Mouse (Mus musculus) forebrain, embryonic 10.5 days (tissue): ENCODE results near the gene Eif3k. TPM values are rescaled to one million over a fixed set of nuclear protein-coding genes. Genes with fewer than 3 reads are reported as not detected.

Source experiments
- DNase-seq: peaks from one replicate; pipeline ENCODE4 v3.0.0-alpha.2; 2017; ENCODE audit warnings: low spot score; ENCODE audit errors: extremely low spot score
- H3K27ac ChIP-seq: fragments of 300-500 bp; sonication (generic); 2 replicates; pipeline ENCODE4 v1.5.1; 2016; ENCODE audit warnings: mild to moderate bottlenecking
- H3K27me3 ChIP-seq: fragments of 300-500 bp; sonication (generic); 2 replicates; pipeline ENCODE4 v1.6.1; 2016; ENCODE audit warnings: mild to moderate bottlenecking; ENCODE audit not compliant: poor library complexity, severe bottlenecking
- H3K36me3 ChIP-seq: fragments of 300-500 bp; sonication (generic); replicated peaks from 2 replicates; pipeline ENCODE4 v1.6.1; 2016; ENCODE audit warnings: mild to moderate bottlenecking, moderate library complexity
- H3K4me1 ChIP-seq: fragments of 300-500 bp; sonication (generic); 2 replicates; pipeline ENCODE4 v1.6.1; 2016
- H3K4me3 ChIP-seq: fragments of 300-500 bp; sonication (generic); 2 replicates; pipeline ENCODE4 v1.5.1; 2016; ENCODE audit warnings: mild to moderate bottlenecking, moderate library complexity
- H3K9me3 ChIP-seq: fragments of 300-500 bp; sonication (generic); 2 replicates; pipeline ENCODE4 v1.6.1; 2016; ENCODE audit warnings: mild to moderate bottlenecking, moderate library complexity
- WGBS: fragments of 180-500 bp; shearing (Covaris S2); methylation state at CpG from one replicate; pipeline ENCODE4 v1.1.7; 2016; 5-methylcytosine and 5-hydroxymethylcytosine counted together
- polyA plus RNA-seq: library from polyadenylated mRNA; unstranded; fragments of >200 nt; fragmentation: Nextera tagmentation; extraction: Ambion mirVana; gene quantifications from 2 replicates; pipeline ENCODE4 v1.2.1, GENCODE M21; 2016

Eif3k gene
- polyA plus RNA-seq, 1 experiment from 2014 or later = 415 TPM

- 81% methylated on average over 9 of the region's 9 CpGs for WGBS
- DNase-seq = no peak
- Histone ChIP-seq H3K9me3 (peaks cover 4% of the 10 kb centered on the region; the same call in 1 of the 2 replicates), H3K27me3 (no peaks in the 10 kb centered on the region), H3K4me1 (no peaks in the 10 kb centered on the region), H3K4me3 (no peak overlapping the region), H3K36me3 (no peaks in the 10 kb centered on the region), H3K27ac (no peak overlapping the region)
Measured at GRCm38 (mm10) chr7:29008714-29009113, 27.1 kb upstream of the Eif3k start.

- WGBS = 94% methylated on average over 10 of the region's 10 CpGs
- no peaks in the 10 kb centered on the region for H3K36me3 ChIP-seq
- no peak for DNase-seq
- H3K27ac ChIP-seq = no peak overlapping the region
- H3K27me3 ChIP-seq = no peaks in the 10 kb centered on the region
- no peaks in the 10 kb centered on the region for H3K4me1 ChIP-seq
- peaks cover 9% of the 10 kb centered on the region; the same call in 1 of the 2 replicates for H3K9me3 ChIP-seq
- H3K4me3 ChIP-seq = no peak overlapping the region
Measured at GRCm38 (mm10) chr7:29008171-29008570, 26.5 kb upstream of the Eif3k start.

DNA sequence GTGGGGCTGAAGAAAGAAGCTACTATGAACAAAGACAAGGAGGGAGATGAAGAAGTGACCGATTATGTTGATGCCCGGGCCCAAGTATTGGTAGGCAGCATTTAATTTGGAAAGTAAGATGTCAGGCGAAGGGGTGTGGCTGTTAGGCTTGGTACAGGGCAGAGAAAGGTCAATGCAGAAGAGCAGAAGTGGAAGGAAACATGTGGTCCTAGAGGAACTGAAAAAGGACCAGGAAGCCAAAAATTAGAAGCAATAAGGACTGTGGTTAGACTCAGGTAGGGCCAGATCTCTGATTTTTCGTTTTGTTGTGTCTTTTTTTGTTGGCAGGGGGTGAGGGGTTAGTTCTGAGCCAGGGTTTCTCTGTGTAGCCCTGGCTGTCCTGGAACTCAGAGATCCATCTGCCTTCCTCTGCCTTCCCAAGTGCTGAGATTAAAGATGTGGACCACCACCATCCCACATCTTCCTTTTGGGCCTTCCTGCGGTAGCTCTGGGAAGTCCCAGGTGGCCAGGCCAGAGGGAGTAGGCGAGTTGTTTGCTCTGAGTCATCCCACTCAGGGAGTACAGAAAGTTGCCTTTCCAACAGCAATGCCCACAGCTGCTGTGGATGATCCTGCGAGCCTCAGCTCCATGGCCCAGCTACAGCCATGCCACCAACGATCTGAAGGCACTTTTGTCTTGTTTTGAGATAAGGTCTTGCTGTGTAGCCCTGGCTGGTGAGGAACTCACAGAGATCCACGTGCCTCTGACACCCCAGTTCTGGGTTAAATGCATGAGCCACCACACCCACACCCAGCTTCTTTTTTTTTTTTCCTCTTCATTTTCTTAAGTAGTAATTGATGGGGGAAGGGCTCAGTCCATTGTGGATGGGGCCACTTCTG is 25.8 kb upstream of the Eif3k start:
- DNase-seq = no peak
- 79% methylated on average over 9 of the region's 9 CpGs for WGBS
- no peaks in the 10 kb centered on the region for H3K4me1 ChIP-seq
- H3K36me3 ChIP-seq = no peaks in the 10 kb centered on the region
- no peak overlapping the region for H3K4me3 ChIP-seq
- peaks cover 9% of the 10 kb centered on the region; the same call in 1 of the 2 replicates for H3K9me3 ChIP-seq
- H3K27me3 ChIP-seq = peaks cover under 1% of the 10 kb centered on the region; the same call in 1 of the 2 replicates
- H3K27ac ChIP-seq = no peak overlapping the region

DNA sequence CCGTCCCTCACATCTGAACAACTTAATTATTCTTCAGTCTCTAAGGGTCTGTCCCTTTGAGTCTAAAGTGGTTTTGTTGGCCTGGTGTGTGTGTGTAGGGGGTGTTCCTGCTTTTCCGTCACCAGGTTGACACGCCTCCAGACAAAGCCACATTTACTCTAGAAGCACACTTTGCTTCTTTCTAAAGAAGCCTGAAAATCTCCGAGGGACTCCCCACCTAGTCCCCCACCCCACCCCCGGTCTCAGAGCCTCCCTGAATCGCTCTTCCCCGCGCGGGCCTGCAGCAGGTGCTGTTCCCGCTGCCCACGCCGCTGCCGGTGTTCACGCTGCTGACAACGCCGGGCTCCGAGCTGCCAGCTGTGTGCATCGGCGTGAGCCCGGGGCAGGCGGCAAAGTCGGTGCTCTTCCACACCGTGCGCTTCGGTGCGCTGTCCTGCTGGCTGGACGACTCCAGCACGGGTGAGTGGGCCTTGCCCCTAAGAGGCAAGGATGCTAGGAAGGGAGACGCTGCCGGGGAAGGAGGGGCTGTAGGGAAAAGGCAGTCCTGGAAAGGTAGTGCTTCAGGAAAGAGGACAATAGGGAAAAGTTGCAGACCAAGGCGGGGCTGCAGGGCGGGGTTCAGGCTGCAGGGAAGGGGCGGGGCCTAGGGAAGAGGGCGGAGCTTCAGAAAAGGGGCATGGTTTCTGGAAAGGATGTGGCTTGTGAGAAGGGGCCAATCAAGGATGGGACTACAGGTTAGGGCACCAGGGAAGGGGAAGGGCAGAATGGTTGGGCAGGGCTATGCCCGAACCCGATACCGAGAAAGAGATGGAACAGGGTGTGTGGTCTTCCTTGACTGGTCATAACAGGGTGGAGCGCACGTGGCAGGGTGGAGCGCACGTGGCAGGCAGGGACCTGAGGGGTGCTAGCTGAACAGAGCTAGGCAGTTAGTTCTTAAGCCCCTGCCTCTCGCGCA is 19.3 kb upstream of the Eif3k start:
- peak; percentile 88 for DNase-seq
- whole genome bisulfite sequencing = 8% methylated on average over 43 of the region's 43 CpGs
- peak overlapping the region; percentile 85 for H3K27ac ChIP-seq
- H3K36me3 ChIP-seq = no peaks in the 10 kb centered on the region
- peaks cover 15% of the 10 kb centered on the region for H3K4me1 ChIP-seq
- H3K27me3 ChIP-seq = peaks cover 23% of the 10 kb centered on the region
- H3K4me3 ChIP-seq = peak overlapping the region; percentile 60
- H3K9me3 ChIP-seq = peaks cover 9% of the 10 kb centered on the region; the same call in 1 of the 2 replicates

GRCm38 (mm10) chr7:28993402-28993801 is 11.7 kb upstream of the Eif3k start:
- Histone ChIP-seq H3K36me3 (no peaks in the 10 kb centered on the region), H3K9me3 (no peaks in the 10 kb centered on the region), H3K4me3 (no peak overlapping the region), H3K4me1 (peaks cover 3% of the 10 kb centered on the region; the same call in 1 of the 2 replicates), H3K27ac (no peak overlapping the region), H3K27me3 (no peaks in the 10 kb centered on the region)
- WGBS = 84% methylated on average over 3 of the region's 3 CpGs
- no peak for DNase-seq

- Histone ChIP-seq H3K4me3 (no peak overlapping the region), H3K27me3 (no peaks in the 10 kb centered on the region), H3K36me3 (no peaks in the 10 kb centered on the region), H3K27ac (no peak overlapping the region), H3K4me1 (peaks cover 3% of the 10 kb centered on the region; the same call in 1 of the 2 replicates), H3K9me3 (no peaks in the 10 kb centered on the region)
- 93% methylated on average over 3 of the region's 3 CpGs for WGBS
- no peak for DNase-seq
Measured at GRCm38 (mm10) chr7:28992997-28993396, 11.3 kb upstream of the Eif3k start.

GRCm38 (mm10) chr7:28991616-28992015 is 10.0 kb upstream of the Eif3k start:
- Histone ChIP-seq H3K4me3 (no peak overlapping the region), H3K27ac (no peak overlapping the region), H3K27me3 (no peaks in the 10 kb centered on the region), H3K4me1 (peaks cover 3% of the 10 kb centered on the region; the same call in 1 of the 2 replicates), H3K9me3 (no peaks in the 10 kb centered on the region), H3K36me3 (no peaks in the 10 kb centered on the region)
- DNase-seq = no peak
- 64% methylated on average over 5 of the region's 5 CpGs for WGBS

DNA sequence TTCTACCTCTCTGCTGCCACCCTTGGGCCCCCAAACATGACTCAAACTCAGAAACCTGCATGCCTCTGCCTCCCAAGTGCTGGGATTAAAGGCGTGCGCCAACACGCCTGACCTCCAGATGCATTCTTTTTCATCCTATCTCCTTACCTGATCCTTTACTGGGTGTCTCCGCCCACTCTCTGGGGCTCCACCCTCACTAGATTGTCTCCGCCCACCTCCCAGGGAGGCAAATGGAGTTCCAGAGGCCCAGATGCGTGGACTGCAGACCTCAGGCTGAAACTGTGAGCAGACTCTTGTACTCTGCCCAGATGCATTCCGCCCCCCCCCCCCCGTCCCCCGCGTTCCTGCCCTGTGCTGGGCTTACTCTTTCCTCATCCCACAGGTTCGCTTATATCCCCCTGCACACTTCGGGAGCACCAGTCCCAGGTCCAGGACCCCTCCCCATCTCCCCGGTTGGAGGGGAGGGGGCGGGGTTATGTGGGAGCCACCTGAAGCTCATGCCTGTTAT is 9.2 kb upstream of the Eif3k start:
- DNase-seq = no peak
- H3K4me3 ChIP-seq = no peak overlapping the region
- WGBS = 55% methylated on average over 13 of the region's 14 CpGs
- H3K27me3 ChIP-seq = no peaks in the 10 kb centered on the region
- no peaks in the 10 kb centered on the region for H3K36me3 ChIP-seq
- H3K4me1 ChIP-seq = peaks cover 3% of the 10 kb centered on the region; the same call in 1 of the 2 replicates
- H3K27ac ChIP-seq = no peak overlapping the region
- no peaks in the 10 kb centered on the region for H3K9me3 ChIP-seq

DNA sequence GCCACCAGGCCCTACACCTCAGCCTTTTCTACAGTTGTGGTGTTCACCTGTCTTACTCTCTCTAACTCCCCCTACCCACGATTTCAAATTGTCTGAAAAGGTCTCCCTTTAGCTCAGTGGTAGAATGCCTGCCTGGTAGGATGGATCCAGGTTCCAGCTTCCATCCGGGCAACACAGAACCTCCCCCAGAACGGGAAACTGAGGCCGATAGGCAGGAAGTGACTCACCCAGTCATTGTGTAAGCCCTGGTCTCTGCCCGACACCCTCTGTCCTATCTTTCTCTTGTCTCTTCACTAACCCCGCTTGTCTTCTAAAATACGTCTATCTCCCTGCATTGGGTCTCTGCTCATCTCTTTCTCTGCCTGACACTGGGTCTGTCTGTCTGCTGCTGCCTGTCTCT is 3.5 kb upstream of the Eif3k start:
- no peak overlapping the region for H3K4me3 ChIP-seq
- no peaks in the 10 kb centered on the region for H3K9me3 ChIP-seq
- peaks cover 2% of the 10 kb centered on the region for H3K36me3 ChIP-seq
- peaks cover 27% of the 10 kb centered on the region for H3K4me1 ChIP-seq
- DNase-seq = no peak
- no peak overlapping the region for H3K27ac ChIP-seq
- H3K27me3 ChIP-seq = no peaks in the 10 kb centered on the region
- 80% methylated on average over 7 of the region's 7 CpGs for WGBS

DNA sequence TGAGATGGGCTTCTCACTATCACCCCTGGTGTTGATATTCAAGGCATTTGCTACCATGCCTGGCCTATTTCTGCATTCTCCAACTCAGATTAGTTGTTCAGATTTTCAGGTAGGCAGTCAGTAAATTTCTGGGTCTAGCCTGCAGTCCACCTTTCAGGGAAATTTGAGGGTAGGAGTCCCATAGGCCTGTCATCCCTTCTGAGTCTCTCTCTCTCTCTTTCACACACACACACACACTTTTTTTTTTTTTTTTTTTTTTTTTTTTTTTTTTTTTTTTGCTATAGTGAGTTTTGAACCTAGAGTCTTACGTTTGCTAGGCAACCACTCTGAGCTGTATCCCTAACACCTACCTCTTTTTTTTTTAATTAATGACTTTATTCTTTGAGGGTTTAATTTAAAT is 2.8 kb upstream of the Eif3k start:
- peaks cover 28% of the 10 kb centered on the region for H3K4me1 ChIP-seq
- H3K36me3 ChIP-seq = peaks cover 8% of the 10 kb centered on the region
- H3K4me3 ChIP-seq = no peak overlapping the region
- H3K9me3 ChIP-seq = no peaks in the 10 kb centered on the region
- 93% methylated on average over 1 of the region's 1 CpGs for WGBS
- H3K27me3 ChIP-seq = no peaks in the 10 kb centered on the region
- no peak for DNase-seq
- H3K27ac ChIP-seq = no peak overlapping the region

DNA sequence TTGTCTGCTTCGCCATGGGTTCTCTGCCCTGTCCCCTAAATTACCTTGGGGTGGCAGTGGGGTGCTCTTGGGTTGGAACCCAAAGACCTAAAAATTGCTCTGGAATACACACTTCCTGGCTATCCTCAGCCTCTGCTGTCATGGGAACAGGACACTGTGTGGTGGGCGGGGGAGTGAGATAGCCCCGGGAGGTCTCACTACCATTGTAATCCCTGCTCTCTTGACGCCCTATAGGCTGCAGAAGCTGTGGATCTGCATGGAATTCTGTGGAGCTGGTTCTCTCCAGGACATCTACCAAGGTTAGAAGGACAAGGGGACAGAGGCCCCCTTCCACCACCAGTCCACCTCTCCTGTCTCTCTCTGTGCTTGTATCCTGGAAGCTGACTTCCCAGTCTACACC is 2.2 kb upstream of the Eif3k start:
- DNase-seq = no peak
- no peak overlapping the region for H3K4me3 ChIP-seq
- no peaks in the 10 kb centered on the region for H3K9me3 ChIP-seq
- WGBS = 75% methylated on average over 4 of the region's 4 CpGs
- H3K27me3 ChIP-seq = no peaks in the 10 kb centered on the region
- H3K27ac ChIP-seq = no peak overlapping the region
- peaks cover 14% of the 10 kb centered on the region for H3K36me3 ChIP-seq
- H3K4me1 ChIP-seq = peaks cover 28% of the 10 kb centered on the region

DNA sequence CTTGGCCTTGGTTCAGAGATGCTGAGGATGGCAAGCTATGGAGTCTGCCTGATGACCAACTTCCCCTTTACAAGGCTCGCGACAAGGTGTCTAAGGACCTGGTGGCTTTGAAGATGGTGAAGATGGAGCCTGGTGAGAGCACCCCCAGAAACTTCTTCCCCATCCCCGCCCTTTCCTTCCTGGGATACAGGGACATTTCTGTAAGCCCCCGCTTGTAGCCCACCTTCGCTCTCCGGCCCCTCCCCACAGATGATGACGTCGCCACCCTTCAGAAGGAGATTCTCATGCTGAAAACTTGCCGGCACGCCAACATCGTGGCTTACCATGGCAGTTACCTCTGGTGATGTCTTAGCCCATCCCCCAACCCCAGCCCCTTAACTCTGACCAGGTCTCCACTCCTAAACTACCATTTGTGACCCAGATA is 1.5 kb upstream of the Eif3k start:
- 72% methylated on average over 11 of the region's 11 CpGs for WGBS
- no peaks in the 10 kb centered on the region for H3K9me3 ChIP-seq
- H3K4me1 ChIP-seq = peaks cover 28% of the 10 kb centered on the region
- peak overlapping the region; percentile 89 for H3K4me3 ChIP-seq
- H3K27ac ChIP-seq = peak overlapping the region; percentile 92
- H3K27me3 ChIP-seq = no peaks in the 10 kb centered on the region
- no peak for DNase-seq
- H3K36me3 ChIP-seq = peaks cover 21% of the 10 kb centered on the region
